Mouse (Mus musculus) common myeloid progenitor, adult 5-6 weeks (primary cell): Measurements from ENCODE around the gene Prr19. TPM values are rescaled to one million over a fixed set of nuclear protein-coding genes. Genes with fewer than 3 reads are reported as not detected.
A peak's percentile ranks its signal among the peaks of the same experiment; 100 is the strongest.

Experiments used
- ATAC-seq: replicated peaks from 2 replicates; pipeline ENCODE4 v1.8.0; 2016; ENCODE audit warnings: low read depth, mild to moderate bottlenecking, moderate TSS enrichment, inconsistent platforms; ENCODE audit not compliant: poor library complexity, severe bottlenecking
- total RNA-seq: library from RNA; stranded (forward); fragments of 200-1000, 187-1606 nt; gene quantifications from 2 replicates; pipeline ENCODE4 v1.2.3, GENCODE M21; 2017

The Prr19 gene
- total RNA-seq, 1 experiment from 2014 or later, result not detected

DNA sequence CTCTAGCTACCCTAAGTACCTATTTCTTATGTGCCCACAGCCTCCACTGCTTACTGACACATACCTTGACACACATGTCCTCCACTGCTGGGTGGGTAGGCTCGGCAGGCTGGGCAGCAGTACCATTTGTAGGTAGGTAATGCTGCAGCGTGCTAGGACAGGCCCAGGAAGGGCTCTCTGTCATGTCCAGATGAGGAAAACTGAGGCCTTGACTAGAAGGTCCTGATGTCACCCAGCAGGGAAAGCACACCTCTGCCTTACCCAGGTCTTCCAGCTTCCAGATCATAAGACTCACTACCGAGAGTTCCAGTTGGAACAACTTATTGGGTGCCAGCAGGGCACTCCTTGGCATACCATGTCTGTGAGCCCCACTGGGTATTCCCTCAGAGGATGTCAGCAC, 26.2 kb upstream of the Prr19 start:
- no peak for ATAC-seq

DNA sequence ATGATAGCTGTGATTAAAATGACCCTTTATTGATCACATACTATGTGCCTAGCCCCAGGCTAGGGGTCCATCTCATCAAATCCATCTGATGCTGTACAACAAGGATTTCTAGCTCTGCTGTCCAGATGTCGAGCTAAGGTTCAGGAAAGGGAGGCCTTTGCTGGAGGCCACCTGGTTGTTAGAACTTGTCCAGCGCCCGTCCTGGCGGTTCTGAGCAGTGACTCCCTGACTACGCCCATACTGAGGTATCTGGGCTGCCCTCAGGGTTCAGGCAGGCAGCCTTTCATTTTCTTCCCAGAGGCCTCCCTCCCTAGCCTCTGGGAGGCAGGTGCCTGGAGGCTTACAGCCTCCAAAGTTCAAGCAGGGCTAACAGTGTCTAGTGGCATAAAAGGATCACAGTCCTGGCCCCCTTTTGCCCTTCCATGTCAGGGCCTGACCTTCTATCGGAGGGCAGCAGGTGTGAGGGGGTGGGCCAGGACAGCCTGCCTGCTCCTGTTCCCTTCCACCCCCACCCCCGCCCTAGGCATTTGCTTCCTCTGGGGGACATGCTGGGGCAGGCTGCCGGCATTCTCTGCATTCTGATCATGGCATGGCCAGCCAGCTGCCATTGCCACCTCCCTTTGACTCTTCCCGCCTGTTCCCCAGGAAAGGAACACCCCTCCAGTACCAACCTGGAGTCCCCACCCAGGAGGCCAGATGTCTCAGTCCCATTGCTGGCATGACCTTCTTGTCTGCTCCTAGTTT, 25.5 kb upstream of the Prr19 start:
- ATAC-seq, result no peak

DNA sequence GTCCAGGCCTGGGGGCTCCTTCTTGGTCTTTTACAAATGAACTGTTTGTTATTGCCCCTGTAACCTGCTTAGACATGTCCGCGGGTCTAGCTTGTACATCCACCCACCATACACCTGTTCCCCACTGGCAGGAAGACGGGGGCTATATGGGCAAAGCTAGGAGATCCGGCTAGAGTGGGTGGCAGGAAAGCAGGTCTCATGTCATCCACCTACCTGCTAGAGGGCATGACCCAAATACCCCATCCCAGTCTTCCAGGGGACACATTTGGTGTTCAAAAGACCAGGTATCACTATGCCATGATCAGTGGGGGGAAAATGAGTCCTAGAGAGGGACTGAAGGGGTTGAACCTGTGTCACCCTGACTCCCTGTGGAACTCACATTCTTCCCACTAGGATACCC, 23.8 kb upstream of the Prr19 start:
- no peak for ATAC-seq

DNA sequence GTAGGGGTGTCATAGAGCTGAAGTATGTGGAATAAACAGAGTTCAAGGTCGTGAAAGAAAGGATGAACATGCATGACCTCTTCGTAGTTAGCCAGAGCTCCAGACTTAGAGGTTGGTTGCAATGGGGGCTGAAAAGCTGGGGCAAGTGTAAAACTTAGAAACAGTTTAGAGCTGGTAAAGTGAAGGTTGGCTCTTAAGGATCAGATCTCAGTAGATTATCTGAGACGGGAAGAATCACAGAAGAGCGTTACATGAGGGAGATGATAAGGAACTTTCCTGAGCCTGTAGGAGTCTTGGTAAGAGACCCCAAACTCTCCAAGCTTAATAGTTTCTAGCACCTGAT, 23.2 kb upstream of the Prr19 start:
- no peak for ATAC-seq

DNA sequence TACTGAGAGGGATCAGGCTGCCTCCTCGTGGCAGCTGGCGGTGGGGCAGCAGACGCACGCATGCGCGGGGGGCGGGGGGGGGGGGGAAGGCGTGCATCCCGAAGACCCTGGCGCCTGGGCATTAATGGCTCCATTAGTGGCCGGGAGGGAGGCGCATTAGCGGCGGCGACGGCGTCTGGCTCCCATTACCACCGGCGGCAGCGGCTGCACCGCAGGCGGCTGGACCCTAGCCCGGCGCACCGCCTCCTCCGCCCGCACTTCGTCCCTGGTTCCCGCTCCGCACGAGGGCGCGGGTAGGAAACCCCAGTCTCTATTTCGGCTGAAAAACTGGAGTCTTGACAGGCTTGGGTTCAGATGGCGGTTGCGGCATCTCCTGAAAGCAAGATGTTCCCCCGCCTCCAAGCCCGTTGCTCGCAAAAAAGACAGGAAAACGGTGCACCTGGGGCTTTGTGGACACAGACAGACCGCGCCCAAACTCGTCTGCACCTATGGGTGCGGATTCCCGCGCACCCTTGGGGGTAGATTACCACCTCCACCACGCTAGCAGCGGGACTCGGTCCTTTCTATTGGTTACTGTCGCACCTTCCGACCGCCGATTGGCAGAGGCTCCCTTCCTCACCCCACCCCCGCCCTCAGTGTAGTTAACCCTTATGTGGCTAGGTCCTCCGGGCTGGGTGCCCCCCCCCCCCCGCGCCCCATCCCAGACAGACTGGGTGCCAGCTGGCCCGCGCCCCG, 22.7 kb upstream of the Prr19 start:
- ATAC-seq, result peak; percentile 30

DNA sequence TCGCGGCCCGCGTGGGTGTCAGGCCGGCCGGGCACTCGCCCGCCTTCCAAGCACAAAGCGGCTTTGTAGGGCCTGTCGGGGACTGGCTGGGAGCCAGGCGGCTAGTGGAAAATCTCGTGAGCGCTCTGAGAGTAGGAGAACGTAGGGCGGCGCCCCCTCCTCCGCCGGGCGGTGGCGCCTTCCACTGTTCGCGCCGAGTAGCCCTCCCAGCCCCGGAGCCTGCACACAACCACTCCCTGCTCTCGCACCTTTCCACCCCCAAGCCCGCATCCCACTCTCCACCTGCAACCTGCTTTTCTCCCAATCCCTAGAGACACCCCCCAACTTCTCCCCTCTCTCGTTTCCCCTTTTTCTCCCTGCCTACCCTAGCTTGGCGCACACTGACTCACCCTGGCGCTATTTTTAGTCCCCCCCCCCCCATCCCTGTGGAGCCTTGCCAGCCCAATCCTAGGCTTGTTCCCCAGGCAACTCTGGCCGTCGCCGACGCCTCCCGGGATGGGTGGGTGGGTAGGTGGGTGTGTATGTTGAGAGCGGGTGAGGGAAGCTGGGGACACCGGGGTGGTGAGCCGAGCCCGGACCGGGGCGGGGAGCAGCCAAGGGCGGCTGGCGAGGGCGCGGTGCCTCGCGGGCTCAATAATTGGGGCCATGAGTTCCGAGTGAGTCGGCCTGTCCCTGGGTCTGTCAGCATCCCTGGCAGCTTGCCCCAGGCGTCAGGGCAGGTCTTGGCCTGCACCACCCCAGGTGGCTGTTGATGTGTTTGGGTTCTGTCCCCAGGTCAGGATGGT, 21.9 kb upstream of the Prr19 start:
- ATAC-seq, result peak; percentile 7; the same call in 1 of the 2 replicates

DNA sequence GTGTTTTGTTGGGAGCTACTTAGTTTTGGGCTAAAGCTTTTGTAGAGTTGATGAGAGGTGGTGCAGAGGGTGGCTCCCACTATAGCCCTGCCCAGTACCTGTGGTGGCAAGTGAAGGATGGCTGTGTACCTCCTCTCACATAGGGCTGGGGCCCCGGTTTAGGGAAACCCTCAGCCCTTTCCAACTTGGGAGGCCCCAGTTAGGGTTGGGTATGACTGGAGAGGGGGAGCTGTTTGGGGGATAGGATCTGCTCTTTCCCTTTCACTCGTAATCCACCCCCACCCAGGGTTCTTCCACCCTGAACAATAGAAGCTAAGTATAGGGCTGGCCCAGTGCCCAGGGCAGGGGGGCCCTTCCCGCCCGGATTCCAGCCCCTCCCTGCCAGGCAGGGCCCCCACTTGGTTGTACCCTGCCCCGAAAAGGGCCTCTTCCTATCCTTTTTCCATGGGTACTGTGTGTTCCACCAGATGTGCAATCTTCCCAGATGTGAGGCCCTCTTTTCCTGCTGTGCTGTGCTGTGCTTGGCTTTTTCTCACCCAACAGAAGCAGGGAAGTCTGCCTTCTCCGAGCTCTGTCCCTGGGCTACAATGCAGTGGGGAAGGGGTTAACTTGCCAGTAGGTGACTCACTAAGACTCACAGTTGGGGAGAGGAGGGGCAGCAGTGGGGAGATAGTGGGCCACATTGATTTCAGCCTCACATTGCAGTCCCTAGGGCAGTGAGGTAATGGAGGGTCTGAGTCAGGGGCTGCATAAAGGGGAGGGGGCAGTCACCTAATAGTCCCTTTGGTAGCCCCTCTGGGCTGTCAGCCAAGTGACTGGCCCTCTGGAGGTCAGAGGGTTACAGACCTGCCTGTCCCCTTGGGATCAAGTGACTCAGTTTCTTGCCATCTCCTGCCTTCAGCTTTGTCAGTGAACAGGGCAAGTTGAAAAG, 21.1 kb upstream of the Prr19 start:
- no peak for ATAC-seq

DNA sequence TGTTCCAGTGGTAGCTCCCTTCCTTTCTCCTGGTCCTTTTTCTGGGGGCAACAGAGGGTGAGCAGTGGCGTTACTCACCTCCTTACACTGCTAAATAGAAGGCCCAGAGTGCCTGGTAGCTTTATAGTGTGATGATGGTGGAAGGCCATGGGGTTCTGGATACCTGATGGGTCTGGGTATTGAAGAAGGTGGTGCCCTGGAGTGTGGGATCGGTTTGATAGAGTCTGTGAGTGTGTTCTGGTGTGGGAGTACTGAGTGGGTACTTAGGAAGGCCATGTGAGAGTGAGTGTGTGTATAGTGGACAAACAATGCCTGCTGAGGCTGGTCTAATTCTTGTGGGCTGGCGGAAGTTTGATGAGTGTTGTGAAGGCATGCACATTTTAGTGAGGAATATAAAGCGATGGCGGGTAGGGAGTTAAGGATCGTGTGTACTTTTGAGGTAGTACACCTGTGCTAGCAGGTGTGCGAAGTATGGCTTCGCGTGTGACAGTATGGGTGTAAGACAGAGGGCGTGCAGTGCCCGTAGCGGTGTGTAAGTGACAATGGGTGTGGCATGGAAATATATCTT, 20.0 kb upstream of the Prr19 start:
- ATAC-seq, result no peak; the same call in 1 of the 2 replicates

DNA sequence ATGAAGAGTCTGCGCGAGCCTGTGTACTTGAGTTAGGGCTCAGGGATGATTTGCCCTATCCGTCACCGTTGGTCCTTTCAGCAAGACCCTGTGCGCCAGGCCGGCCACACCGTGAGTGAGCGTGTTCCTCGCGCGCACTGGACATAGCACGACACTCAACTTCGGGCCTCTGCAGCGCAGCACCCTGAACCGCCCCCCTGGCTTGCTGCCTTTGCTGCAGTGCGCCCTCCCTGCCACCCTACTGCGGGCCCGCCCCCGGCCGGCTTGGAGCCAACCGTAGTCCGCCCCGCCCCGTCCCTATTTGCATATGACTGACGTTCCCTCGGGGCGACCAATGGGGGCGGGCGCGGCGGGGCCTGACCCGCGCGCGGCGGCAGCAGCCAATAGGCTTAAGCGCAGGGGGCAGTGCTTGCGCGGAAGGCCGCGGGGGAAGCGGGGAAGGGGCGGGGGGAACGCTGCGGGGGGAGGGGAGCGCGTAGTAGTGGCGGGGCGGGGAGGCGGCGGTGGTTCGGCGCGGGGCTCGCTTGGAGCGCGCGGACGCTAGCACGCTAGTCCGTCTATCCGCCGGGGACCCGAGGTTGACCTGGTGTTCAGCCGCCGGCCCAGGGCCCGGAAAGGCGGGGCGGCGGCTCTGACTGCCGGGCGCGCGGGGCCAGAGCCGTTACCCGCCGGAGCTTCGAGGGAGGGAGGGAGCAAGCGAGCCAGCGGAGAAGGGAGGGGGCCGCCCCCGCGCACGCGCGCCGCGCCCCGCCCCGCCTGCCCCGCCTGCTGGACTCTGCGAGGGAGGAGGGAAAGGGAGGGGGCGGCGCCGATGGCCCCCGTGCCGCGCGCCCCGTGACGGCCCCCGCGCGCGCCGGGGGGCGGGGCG, 19.2 kb upstream of the Prr19 start:
- ATAC-seq, result peak; percentile 61

DNA sequence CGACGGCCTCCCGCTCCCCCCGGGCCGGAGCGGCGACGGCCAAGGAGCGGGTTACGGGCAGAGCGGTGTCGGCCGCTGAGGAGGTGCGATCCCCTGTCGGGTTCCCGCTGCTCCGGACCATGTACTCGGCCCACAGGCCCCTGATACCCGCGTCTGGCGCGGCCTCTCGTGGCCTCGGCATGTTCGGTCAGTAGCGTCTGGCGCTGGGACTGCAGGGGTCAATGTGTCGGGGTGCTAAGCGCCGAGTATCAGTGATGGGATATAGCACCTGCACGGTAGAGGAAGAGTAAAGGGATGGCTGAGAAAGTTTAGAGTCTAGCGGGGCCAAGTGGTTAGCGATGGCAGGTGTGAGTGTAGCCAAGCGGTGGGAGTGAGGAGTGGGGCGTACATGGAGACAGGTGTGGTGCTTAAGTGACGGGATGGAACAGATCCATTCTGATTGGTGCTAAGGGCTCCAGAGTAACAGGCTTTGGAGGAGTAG, 18.4 kb upstream of the Prr19 start:
- ATAC-seq, result no peak

DNA sequence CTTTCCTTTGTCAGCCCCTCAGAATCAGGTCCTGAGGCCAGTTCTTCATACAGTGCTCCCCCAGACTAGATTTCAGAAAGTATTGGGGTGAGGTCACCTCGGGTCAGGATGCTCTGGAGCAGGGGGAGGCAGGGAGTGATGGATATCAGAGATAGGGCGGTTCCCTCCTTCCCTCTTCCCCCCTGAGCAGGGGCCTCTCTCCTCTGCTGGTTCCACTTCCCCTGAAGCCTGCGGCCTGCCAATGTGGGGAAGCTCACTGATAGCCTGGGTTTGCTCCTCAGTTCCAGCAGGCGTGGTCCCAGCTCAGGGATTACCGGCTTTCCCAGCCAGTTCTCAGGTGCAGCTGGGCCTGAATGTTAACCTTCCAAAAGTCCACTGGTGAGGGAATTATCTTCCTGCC, 17.6 kb upstream of the Prr19 start:
- ATAC-seq, result peak; percentile 38

DNA sequence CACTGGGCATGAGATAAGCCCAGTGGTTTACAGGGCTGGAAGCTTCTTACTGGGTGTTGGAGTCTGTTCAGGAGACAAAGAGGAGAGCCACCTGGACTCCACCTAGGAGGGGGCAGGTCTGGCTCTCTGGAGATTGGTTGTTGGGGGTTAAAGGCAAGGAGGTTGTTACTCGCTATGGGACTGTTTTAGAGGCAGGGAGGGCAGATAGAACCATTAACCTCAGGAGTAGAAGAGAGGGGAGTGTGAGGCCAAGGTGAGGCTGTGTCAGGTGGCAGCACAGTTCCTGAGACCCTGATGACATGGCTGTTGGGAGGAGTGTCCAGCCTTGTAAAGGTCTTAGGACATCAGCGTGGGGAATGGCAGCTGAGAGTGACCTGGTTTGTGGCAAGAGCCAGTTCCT, 17.0 kb upstream of the Prr19 start:
- no peak for ATAC-seq

DNA sequence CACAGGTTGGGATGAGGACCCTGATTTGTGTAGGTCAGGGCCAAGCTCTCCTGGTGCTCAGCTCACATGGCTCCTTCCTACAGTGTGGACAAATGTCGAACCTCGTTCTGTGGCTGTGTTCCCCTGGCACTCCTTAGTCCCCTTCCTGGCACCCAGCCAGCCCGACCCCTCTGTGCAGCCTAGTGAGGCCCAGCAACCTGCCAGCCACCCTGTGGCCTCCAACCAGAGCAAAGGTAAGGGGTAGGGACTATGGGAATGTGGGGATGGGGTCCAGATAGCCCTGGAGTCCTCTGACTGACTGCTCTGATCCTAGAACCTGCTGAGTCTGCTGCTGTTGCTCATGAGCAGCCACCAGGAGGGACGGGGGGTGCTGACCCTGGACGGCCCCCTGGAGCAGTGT, 16.4 kb upstream of the Prr19 start:
- no peak for ATAC-seq

DNA sequence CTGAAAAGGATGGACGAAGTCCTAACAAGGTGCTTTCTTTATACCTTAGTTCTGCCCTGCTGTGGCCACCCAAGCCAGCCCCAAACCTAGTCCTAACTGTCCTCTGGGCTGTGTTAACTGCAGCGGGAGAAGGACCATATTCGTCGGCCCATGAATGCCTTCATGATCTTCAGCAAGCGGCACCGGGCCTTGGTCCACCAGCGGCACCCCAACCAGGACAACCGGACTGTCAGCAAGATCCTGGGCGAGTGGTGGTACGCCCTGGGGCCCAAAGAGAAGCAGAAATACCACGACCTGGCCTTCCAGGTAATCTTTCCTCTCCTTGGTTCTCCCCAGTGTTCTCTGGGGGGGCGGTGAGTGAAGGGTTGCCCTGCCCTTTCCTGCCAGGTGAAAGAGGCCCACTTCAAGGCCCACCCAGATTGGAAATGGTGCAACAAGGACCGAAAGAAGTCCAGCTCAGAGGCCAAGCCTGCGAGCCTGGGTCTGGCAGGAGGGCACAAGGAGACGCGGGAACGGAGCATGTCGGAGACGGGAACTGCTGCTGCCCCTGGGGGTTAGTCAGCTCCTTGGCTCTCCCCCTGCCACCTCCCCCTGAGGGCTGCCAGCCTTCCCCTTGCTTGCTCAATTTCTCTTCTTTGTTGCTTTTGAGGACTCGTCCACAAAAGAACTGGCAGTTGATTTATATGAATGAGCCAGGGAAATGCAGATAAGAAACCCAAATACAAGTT, 15.5 kb upstream of the Prr19 start:
- ATAC-seq, result no peak

DNA sequence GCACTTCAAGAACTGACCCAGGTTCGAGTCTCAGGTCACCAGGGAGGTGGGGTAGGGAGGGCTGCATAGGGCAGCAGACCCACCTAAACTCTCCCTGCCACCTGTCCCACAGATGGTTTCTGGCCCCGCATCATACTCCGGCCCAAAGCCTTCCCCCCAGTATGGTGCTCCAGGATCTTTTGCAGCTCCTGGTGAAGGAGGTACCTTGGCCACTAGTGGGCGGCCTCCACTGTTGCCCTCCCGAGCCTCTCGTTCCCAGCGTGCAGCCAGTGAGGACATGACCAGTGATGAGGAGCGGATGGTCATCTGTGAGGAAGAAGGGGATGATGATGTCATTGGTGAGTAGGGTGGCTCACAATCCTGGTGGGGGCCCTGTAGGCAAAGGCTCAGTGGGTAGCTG, 14.2 kb upstream of the Prr19 start:
- no peak for ATAC-seq

DNA sequence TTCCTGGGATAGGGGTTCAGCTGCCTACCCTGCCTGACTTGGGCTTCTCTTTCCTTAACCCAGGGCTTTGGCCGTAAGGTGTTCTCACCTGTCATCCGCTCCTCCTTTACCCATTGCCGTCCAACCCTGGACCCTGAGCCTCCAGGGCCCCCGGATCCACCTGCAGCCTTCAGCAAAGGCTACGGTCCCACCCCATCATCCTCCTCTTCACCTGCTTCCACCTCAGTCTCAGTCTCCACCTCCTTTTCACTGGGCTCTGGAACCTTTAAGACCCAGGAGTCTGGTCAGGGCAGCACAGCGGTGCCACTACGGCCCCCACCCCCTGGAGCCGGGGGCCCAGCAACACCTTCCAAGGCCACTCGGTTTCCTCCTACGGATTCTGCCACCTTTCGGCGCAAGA, 13.2 kb upstream of the Prr19 start:
- no peak for ATAC-seq

DNA sequence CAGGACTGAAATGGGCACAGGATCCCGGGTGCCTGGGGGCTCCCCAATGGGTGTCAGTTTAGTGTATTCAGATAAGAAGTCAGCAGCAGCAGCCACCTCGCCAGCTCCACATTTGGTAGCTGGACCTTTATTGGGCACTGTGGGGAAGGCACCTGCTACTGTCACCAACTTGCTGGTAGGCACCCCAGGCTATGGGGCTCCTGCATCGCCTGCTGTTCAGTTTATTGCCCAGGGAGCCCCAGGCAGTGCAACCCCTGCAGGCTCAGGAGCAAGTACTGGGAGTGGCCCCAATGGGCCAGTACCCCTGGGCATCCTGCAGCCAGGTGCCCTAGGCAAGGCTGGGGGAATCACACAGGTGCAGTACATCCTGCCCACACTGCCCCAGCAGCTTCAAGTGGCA, 12.5 kb upstream of the Prr19 start:
- ATAC-seq, result no peak

DNA sequence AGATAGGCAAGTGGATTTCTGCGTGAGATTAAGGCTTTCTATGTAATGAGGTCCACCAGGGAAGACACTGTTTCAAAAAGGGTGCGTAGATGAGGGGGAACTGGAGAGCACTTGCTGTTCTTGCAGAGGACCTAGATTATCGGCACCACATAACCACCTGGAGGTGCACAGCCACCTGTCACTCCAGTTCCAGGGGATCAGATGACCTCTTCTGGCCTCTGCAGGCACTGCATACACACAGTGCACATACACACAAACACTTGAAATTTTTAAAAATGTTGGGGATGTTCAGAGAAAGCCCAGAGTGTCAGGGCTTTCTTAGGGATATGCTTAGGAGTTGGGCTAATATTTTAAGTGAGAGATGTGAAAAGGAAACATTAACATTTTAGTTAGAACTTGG, 11.3 kb upstream of the Prr19 start:
- ATAC-seq, result no peak
